Mouse (Mus musculus): ENCODE measurements around the gene Gm10401.

DNA sequence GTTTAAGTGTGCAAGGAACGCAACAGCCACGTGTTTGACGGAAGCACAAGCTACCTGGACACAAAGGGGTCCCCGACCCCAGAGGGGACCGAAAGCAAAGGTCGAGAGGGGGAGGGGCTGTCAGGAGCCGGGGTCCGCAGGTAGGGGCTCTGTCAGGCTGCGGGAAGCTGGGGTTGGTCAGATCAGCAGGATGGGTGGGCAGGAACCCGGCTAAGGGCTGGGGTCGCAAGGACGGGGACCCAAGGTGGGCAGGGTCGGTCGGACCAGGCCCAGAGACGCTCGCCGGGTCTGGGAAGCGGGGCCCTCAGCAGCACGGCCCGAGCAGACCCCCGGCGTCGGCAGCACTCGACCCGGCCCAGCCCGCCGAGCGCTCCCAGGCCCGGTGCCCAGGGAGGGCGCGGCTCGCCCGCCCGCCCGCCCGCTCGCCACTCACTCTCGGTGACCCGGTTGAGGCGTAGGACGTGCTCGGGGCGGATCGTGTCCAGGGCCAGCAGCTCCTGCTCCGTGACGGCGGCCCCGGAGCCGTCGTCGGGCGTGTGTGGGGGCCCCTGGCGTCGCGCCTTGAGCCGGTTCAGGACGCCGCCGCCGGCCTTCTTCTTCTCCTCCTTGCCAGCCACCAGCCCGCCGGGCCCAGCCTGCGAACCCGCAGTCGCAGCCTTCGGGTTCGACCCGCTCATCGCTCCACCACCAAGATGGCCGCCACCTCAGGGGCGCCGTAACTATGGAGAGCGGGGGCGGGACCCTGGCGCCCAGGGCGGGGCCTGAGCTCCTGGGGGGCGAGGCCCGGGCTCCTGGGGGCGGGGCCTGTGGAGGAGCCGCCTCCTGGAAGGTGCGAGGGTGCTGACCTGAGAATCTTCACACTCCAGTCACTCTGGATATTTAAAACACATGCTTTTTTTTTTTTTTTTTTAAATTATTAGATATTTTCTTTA lies 36.4 kb upstream of the Gm10401 start, which contains the start of gene Unc119b:
- no peak for TF ChIP-seq CTCF (IDR thresholded peaks at IDR 0.05; ENCODE audit: control insufficient read depth, insufficient read depth, insufficient replicate concordance, low read depth, low read length)
- peak; percentile 72 for TF ChIP-seq POLR2A (IDR thresholded peaks at IDR 0.05; ENCODE audit: control insufficient read depth, low read depth, low read length)

Data from testis, adult 2 months (tissue).